Mouse (Mus musculus): Measurements from ENCODE around the gene Vdac1. TPM values are rescaled to one million over a fixed set of nuclear protein-coding genes. Genes with fewer than 3 reads are reported as not detected.
A peak's percentile ranks its signal among the peaks of the same experiment; 100 is the strongest.

The Vdac1 gene
- polyA plus RNA-seq, 1 experiment from 2014 or later, result 369 TPM

GRCm38 (mm10) chr11:52404209-52404608, 43.5 kb downstream of the Vdac1 start:
- no peak overlapping the region for H3K4me3 ChIP-seq
- H3K36me3 ChIP-seq, result peaks cover 40% of the 10 kb centered on the region
- H3K4me1 ChIP-seq (replicated peaks), result peaks cover 9% of the 10 kb centered on the region; the same call in 1 of the 2 replicates
- no peaks in the 10 kb centered on the region for H3K9me3 ChIP-seq
- 93% methylated on average over 5 of the region's 5 CpGs for WGBS
- no peak overlapping the region for H3K27ac ChIP-seq (replicated peaks)
- no peaks in the 10 kb centered on the region for H3K27me3 ChIP-seq
- no peak overlapping the region for H3K9ac ChIP-seq
- no peak for ATAC-seq (ENCODE audit: low FRiP score, low read depth)
- H3K4me2 ChIP-seq, result no peak overlapping the region

DNA sequence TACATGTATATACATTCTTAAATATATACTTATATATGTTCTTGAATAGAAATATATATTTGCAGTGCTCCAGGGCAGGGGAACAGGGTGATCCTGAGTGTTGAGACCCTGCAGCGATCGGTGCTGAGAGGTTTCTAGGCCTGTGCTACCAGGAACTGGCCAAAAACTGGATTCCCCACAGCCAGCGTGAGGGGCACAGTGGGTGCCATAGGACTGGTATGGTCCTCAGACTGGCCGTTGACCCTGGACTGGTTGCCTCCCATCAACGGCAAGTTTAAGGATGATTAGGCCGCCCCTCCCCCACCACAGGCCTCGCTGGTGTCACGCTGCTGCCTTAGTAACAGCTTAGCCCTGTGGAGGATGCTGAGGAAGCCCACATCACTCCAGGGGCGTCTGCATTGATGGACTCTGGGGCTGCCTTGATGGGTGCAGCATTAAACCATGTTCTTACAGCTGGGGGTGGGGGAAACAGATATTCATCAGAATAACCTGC, 44.6 kb downstream of the Vdac1 start:
- Histone ChIP-seq H3K27ac (replicated peaks) (no peak overlapping the region), H3K4me3 (no peak overlapping the region), H3K9me3 (no peaks in the 10 kb centered on the region), H3K4me1 (replicated peaks) (peaks cover 4% of the 10 kb centered on the region; the same call in 1 of the 2 replicates), H3K36me3 (peaks cover 40% of the 10 kb centered on the region), H3K4me2 (no peak overlapping the region), H3K27me3 (no peaks in the 10 kb centered on the region), H3K9ac (no peak overlapping the region)
- WGBS, result 79% methylated on average over 9 of the region's 9 CpGs
- no peak for ATAC-seq (ENCODE audit: low FRiP score, low read depth)

GRCm38 (mm10) chr11:52409316-52409715, 48.7 kb downstream of the Vdac1 start:
- no peak for ATAC-seq (ENCODE audit: low FRiP score, low read depth)
- H3K4me2 ChIP-seq, result no peak overlapping the region
- H3K9ac ChIP-seq, result no peak overlapping the region
- no peak overlapping the region for H3K27ac ChIP-seq (replicated peaks)
- H3K27me3 ChIP-seq, result no peaks in the 10 kb centered on the region
- 83% methylated on average over 5 of the region's 5 CpGs for whole genome bisulfite sequencing
- no peak overlapping the region for H3K4me3 ChIP-seq
- no peaks in the 10 kb centered on the region for H3K4me1 ChIP-seq (replicated peaks)
- no peaks in the 10 kb centered on the region for H3K9me3 ChIP-seq
- H3K36me3 ChIP-seq, result peaks cover 32% of the 10 kb centered on the region

DNA sequence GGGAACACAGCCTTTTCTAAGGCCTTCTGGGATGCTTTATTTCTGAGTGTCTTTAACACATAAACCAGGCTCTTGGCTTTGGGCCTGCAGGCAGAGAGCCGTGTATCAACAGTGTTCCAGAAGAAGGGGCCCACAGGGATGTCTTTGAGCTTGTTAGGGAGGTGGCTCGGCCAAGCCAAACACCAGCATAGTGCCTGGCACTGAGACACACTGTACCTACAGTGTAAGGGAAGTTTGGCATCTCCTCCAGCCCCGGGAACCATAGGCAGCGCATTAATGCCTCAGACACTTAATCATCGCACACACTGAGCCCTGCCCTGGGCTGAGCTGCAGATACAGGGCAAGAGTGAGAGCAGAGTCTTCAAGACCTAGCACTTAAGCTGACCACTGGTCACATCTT, 57.7 kb downstream of the Vdac1 start:
- Histone ChIP-seq H3K27me3 (no peaks in the 10 kb centered on the region), H3K4me1 (replicated peaks) (0 out of 2 replicates have a peak, but pooled peaks cover 5% of the 10 kb centered on the region), H3K4me2 (no peak overlapping the region), H3K9me3 (no peaks in the 10 kb centered on the region), H3K36me3 (no peaks in the 10 kb centered on the region), H3K9ac (no peak overlapping the region), H3K27ac (replicated peaks) (no peak overlapping the region), H3K4me3 (no peak overlapping the region)
- 74% methylated on average over 5 of the region's 5 CpGs for WGBS
- ATAC-seq (ENCODE audit: low FRiP score, low read depth), result no peak

DNA sequence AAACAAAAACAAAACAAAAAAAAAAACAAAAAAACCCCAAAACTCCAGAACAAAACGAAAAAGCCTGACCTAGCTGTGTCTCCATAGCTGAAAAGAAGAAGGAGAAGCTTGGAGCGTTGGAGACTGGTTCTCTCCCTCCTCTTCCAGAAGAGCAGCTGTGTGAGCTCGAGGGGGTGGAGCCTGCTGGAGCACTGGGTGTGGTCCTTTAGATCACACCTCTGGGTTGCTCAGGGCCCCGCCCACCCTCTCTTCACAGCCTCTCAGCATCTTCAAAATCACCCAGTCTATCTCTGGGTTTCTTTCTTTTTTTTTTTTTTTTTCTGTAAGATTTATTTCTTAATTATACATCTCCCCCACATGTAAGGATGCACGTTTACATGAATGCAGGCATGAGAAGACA, 58.6 kb downstream of the Vdac1 start:
- H3K9me3 ChIP-seq, result no peaks in the 10 kb centered on the region
- H3K27me3 ChIP-seq, result no peaks in the 10 kb centered on the region
- H3K9ac ChIP-seq, result no peak overlapping the region
- H3K36me3 ChIP-seq, result no peaks in the 10 kb centered on the region
- H3K4me1 ChIP-seq (replicated peaks), result 0 out of 2 replicates have a peak, but pooled peaks cover 5% of the 10 kb centered on the region
- 48% methylated on average over 5 of the region's 5 CpGs for WGBS
- H3K4me2 ChIP-seq, result no peak overlapping the region
- no peak overlapping the region for H3K27ac ChIP-seq (replicated peaks)
- H3K4me3 ChIP-seq, result no peak overlapping the region
- no peak for ATAC-seq (ENCODE audit: low FRiP score, low read depth)

DNA sequence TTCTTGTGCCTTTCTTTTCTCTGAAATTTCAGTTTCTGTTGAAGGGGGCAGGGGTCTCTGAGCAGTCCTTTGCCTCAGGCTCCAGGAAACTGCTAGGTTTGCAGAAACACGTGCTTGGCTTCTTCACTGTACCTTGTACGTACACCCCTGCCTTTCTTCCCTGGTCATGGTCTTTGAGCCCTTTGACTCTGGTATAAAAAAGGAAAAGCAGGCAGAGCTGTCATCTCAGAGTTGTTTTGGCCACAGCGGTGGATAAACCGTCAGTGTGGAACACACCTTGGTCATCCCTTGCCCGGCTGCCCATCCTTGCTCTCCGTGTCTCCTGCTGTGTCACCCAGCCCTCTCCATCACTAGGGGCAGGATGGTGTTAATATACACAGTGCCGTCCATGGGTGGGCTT, 59.2 kb downstream of the Vdac1 start:
- H3K4me2 ChIP-seq, result no peak overlapping the region
- H3K27ac ChIP-seq (replicated peaks), result no peak overlapping the region
- H3K4me1 ChIP-seq (replicated peaks), result 0 out of 2 replicates have a peak, but pooled peaks cover 5% of the 10 kb centered on the region
- H3K4me3 ChIP-seq, result no peak overlapping the region
- no peaks in the 10 kb centered on the region for H3K36me3 ChIP-seq
- no peak overlapping the region for H3K9ac ChIP-seq
- no peak for ATAC-seq (ENCODE audit: low FRiP score, low read depth)
- no peaks in the 10 kb centered on the region for H3K9me3 ChIP-seq
- 84% methylated on average over 7 of the region's 7 CpGs for WGBS
- H3K27me3 ChIP-seq, result no peaks in the 10 kb centered on the region

DNA sequence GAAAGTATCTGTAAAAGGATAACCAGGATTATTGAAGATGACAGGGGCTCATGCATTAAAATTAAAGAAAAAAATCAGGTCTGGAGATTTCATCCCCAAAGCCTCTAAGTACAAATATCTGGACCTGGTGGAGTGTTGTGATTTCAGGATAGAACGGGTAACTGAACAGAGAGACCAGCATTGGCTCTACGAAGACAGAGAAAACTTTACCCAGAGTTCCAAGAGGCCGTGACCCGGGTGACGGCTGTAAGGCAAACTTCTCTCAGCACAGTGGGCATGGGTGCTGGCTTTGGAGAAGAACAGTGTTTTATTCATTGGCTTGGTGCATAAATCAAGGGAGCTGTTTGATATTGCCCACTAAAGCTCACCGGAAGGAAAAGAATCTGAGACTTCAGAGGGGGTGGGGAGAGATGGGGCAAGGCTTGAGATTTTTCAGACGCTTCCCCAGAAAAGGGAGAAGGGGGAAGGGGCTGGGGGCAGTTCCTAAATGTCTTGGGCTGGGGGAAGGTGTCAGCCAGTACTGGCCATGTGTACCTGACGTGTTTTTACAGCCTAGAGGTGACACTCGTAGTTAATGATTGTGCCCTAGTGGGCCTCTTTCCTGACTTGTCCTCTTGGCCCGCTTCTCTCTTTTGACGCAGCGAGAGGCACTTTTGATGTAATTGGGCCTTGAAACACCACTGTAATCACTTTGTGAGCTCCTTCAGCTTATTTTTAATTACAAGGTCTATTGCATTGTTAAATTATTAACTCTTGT, 59.8 kb downstream of the Vdac1 start:
- H3K36me3 ChIP-seq, result no peaks in the 10 kb centered on the region
- 76% methylated on average over 12 of the region's 12 CpGs for WGBS
- H3K9me3 ChIP-seq, result no peaks in the 10 kb centered on the region
- no peak for ATAC-seq (ENCODE audit: low FRiP score, low read depth)
- H3K27me3 ChIP-seq, result no peaks in the 10 kb centered on the region
- no peak overlapping the region for H3K9ac ChIP-seq
- H3K4me2 ChIP-seq, result no peak overlapping the region
- H3K4me3 ChIP-seq, result no peak overlapping the region
- 0 out of 2 replicates have a peak, but pooled peaks cover 5% of the 10 kb centered on the region for H3K4me1 ChIP-seq (replicated peaks)
- no peak overlapping the region for H3K27ac ChIP-seq (replicated peaks)

- Histone ChIP-seq H3K9me3 (no peaks in the 10 kb centered on the region), H3K4me2 (no peak overlapping the region), H3K27me3 (no peaks in the 10 kb centered on the region), H3K4me1 (replicated peaks) (peaks cover 7% of the 10 kb centered on the region; the same call in 1 of the 2 replicates), H3K9ac (no peak overlapping the region), H3K27ac (replicated peaks) (no peak overlapping the region), H3K36me3 (no peaks in the 10 kb centered on the region), H3K4me3 (no peak overlapping the region)
- WGBS, result 35% methylated on average over 12 of the region's 12 CpGs
- peak; percentile 42; the same call in 1 of the 2 replicates for ATAC-seq (ENCODE audit: low FRiP score, low read depth)
Observed at GRCm38 (mm10) chr11:52421053-52421778, 60.6 kb downstream of the Vdac1 start.

- Histone ChIP-seq H3K9me3 (no peaks in the 10 kb centered on the region), H3K4me2 (no peak overlapping the region), H3K27ac (replicated peaks) (no peak overlapping the region), H3K36me3 (no peaks in the 10 kb centered on the region), H3K4me3 (no peak overlapping the region), H3K9ac (no peak overlapping the region), H3K4me1 (replicated peaks) (peaks cover 10% of the 10 kb centered on the region; the same call in 1 of the 2 replicates), H3K27me3 (no peaks in the 10 kb centered on the region)
- 86% methylated on average over 6 of the region's 6 CpGs for WGBS
- no peak for ATAC-seq (ENCODE audit: low FRiP score, low read depth)
Observed at GRCm38 (mm10) chr11:52429440-52429839, 68.8 kb downstream of the Vdac1 start.

DNA sequence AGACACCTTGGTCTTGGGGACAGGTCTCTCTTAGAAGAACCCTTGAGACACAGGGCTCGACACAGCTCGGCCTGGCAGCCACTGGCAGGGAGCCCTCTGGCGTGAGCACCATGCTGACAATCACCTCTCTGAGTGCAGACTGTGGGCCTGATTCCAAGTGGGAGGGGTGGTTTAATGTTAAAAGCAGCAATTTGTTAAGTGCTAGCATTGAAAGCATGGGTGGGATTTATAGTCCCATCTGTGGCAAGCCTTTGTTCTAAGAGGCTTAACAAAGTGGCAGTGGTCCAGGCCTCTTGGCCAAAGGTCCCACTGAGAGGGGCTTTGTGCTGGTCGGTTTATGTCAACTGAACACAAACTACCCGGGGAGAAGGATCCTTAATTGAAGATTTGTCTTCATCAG, 70.9 kb downstream of the Vdac1 start:
- WGBS, result 36% methylated on average over 5 of the region's 5 CpGs
- Histone ChIP-seq H3K9ac (no peak overlapping the region), H3K4me2 (no peak overlapping the region), H3K4me1 (replicated peaks) (0 out of 2 replicates have a peak, but pooled peaks cover 4% of the 10 kb centered on the region), H3K27me3 (no peaks in the 10 kb centered on the region; the same call in 1 of the 2 replicates), H3K27ac (replicated peaks) (no peak overlapping the region), H3K9me3 (no peaks in the 10 kb centered on the region), H3K36me3 (no peaks in the 10 kb centered on the region), H3K4me3 (no peak overlapping the region)
- peak; percentile 82 for ATAC-seq (ENCODE audit: low FRiP score, low read depth)

- Histone ChIP-seq H3K4me2 (no peak overlapping the region), H3K9ac (no peak overlapping the region), H3K36me3 (no peaks in the 10 kb centered on the region), H3K9me3 (no peaks in the 10 kb centered on the region), H3K4me1 (replicated peaks) (peaks cover 4% of the 10 kb centered on the region; the same call in 1 of the 2 replicates), H3K27ac (replicated peaks) (no peak overlapping the region), H3K4me3 (no peak overlapping the region), H3K27me3 (no peaks in the 10 kb centered on the region; the same call in none of the 2 replicates)
- ATAC-seq (ENCODE audit: low FRiP score, low read depth), result no peak
- 86% methylated on average over 5 of the region's 5 CpGs for WGBS
Observed at GRCm38 (mm10) chr11:52432148-52432547, 71.5 kb downstream of the Vdac1 start.

Measured in hindbrain, embryonic 15.5 days (tissue).